Mouse (Mus musculus): ENCODE measurements around the gene Crtc3. TPM values are rescaled to one million over a fixed set of nuclear protein-coding genes. Genes with fewer than 3 reads are reported as not detected.
A peak's percentile ranks its signal among the peaks of the same experiment; 100 is the strongest.

Gene Crtc3
- polyA plus RNA-seq, 1 experiment from 2014 or later: 12.7 TPM

GRCm38 (mm10) chr7:80628708-80629183, 59.9 kb downstream of the Crtc3 start:
- Histone ChIP-seq H3K4me1 (ENCODE audit: control insufficient read depth, insufficient read depth, low read length) (no peaks in the 10 kb centered on the region), H3K4me3 (ENCODE audit: low read depth, low read length) (no peak overlapping the region), H3K36me3 (ENCODE audit: control insufficient read depth, insufficient read depth, low read length) (no peaks in the 10 kb centered on the region), H3K9me3 (replicated peaks; ENCODE audit: control insufficient read depth, low read length, poor library complexity, severe bottlenecking) (no peaks in the 10 kb centered on the region), H3K4me2 (ENCODE audit: low read length) (no peak overlapping the region), H3K27ac (ENCODE audit: low read length) (no peak overlapping the region), H3K9ac (ENCODE audit: low read depth, low read length) (no peak overlapping the region), H3K27me3 (ENCODE audit: control insufficient read depth, insufficient read depth, low read depth, low read length) (no peaks in the 10 kb centered on the region)
- 73% methylated on average over 8 of the region's 8 CpGs for WGBS
- ATAC-seq: no peak

GRCm38 (mm10) chr7:80626943-80627342, 61.7 kb downstream of the Crtc3 start:
- Histone ChIP-seq H3K27ac (ENCODE audit: low read length) (no peak overlapping the region), H3K9ac (ENCODE audit: low read depth, low read length) (no peak overlapping the region), H3K9me3 (replicated peaks; ENCODE audit: control insufficient read depth, low read length, poor library complexity, severe bottlenecking) (no peaks in the 10 kb centered on the region), H3K4me1 (ENCODE audit: control insufficient read depth, insufficient read depth, low read length) (no peaks in the 10 kb centered on the region), H3K36me3 (ENCODE audit: control insufficient read depth, insufficient read depth, low read length) (no peaks in the 10 kb centered on the region), H3K4me2 (ENCODE audit: low read length) (no peak overlapping the region), H3K4me3 (ENCODE audit: low read depth, low read length) (no peak overlapping the region), H3K27me3 (ENCODE audit: control insufficient read depth, insufficient read depth, low read depth, low read length) (no peaks in the 10 kb centered on the region)
- no peak for ATAC-seq
- 87% methylated on average over 5 of the region's 5 CpGs for WGBS

- Histone ChIP-seq H3K4me3 (ENCODE audit: low read depth, low read length) (no peak overlapping the region), H3K9me3 (replicated peaks; ENCODE audit: control insufficient read depth, low read length, poor library complexity, severe bottlenecking) (no peaks in the 10 kb centered on the region), H3K9ac (ENCODE audit: low read depth, low read length) (no peak overlapping the region), H3K27me3 (ENCODE audit: control insufficient read depth, insufficient read depth, low read depth, low read length) (no peaks in the 10 kb centered on the region), H3K36me3 (ENCODE audit: control insufficient read depth, insufficient read depth, low read length) (no peaks in the 10 kb centered on the region), H3K4me2 (ENCODE audit: low read length) (no peak overlapping the region), H3K4me1 (ENCODE audit: control insufficient read depth, insufficient read depth, low read length) (no peaks in the 10 kb centered on the region), H3K27ac (ENCODE audit: low read length) (no peak overlapping the region)
- ATAC-seq: no peak
- 88% methylated on average over 7 of the region's 7 CpGs for WGBS
Observed at GRCm38 (mm10) chr7:80625841-80626240, 62.8 kb downstream of the Crtc3 start.

GRCm38 (mm10) chr7:80623276-80623675, 65.4 kb downstream of the Crtc3 start:
- no peaks in the 10 kb centered on the region for H3K4me1 ChIP-seq (ENCODE audit: control insufficient read depth, insufficient read depth, low read length)
- H3K4me3 ChIP-seq (ENCODE audit: low read depth, low read length): no peak overlapping the region
- no peaks in the 10 kb centered on the region for H3K27me3 ChIP-seq (ENCODE audit: control insufficient read depth, insufficient read depth, low read depth, low read length)
- no peak overlapping the region for H3K27ac ChIP-seq (ENCODE audit: low read length)
- 87% methylated on average over 5 of the region's 5 CpGs for WGBS
- no peak for ATAC-seq
- H3K36me3 ChIP-seq (ENCODE audit: control insufficient read depth, insufficient read depth, low read length): no peaks in the 10 kb centered on the region
- no peaks in the 10 kb centered on the region for H3K9me3 ChIP-seq (replicated peaks; ENCODE audit: control insufficient read depth, low read length, poor library complexity, severe bottlenecking)
- H3K4me2 ChIP-seq (ENCODE audit: low read length): no peak overlapping the region
- no peak overlapping the region for H3K9ac ChIP-seq (ENCODE audit: low read depth, low read length)

GRCm38 (mm10) chr7:80616096-80616495, 72.6 kb downstream of the Crtc3 start:
- Histone ChIP-seq H3K9ac (ENCODE audit: low read depth, low read length) (no peak overlapping the region), H3K4me1 (ENCODE audit: control insufficient read depth, insufficient read depth, low read length) (no peaks in the 10 kb centered on the region), H3K9me3 (replicated peaks; ENCODE audit: control insufficient read depth, low read length, poor library complexity, severe bottlenecking) (no peaks in the 10 kb centered on the region), H3K27me3 (ENCODE audit: control insufficient read depth, insufficient read depth, low read depth, low read length) (no peaks in the 10 kb centered on the region), H3K4me2 (ENCODE audit: low read length) (no peak overlapping the region), H3K36me3 (ENCODE audit: control insufficient read depth, insufficient read depth, low read length) (no peaks in the 10 kb centered on the region), H3K27ac (ENCODE audit: low read length) (no peak overlapping the region), H3K4me3 (ENCODE audit: low read depth, low read length) (no peak overlapping the region)
- WGBS: 76% methylated on average over 9 of the region's 9 CpGs
- ATAC-seq: no peak

- no peaks in the 10 kb centered on the region for H3K27me3 ChIP-seq (ENCODE audit: control insufficient read depth, insufficient read depth, low read depth, low read length)
- H3K36me3 ChIP-seq (ENCODE audit: control insufficient read depth, insufficient read depth, low read length): no peaks in the 10 kb centered on the region
- no peak for ATAC-seq
- H3K27ac ChIP-seq (ENCODE audit: low read length): no peak overlapping the region
- H3K4me2 ChIP-seq (ENCODE audit: low read length): no peak overlapping the region
- 97% methylated on average over 3 of the region's 3 CpGs for WGBS
- no peak overlapping the region for H3K9ac ChIP-seq (ENCODE audit: low read depth, low read length)
- H3K9me3 ChIP-seq (replicated peaks; ENCODE audit: control insufficient read depth, low read length, poor library complexity, severe bottlenecking): no peaks in the 10 kb centered on the region
- no peak overlapping the region for H3K4me3 ChIP-seq (ENCODE audit: low read depth, low read length)
- no peaks in the 10 kb centered on the region for H3K4me1 ChIP-seq (ENCODE audit: control insufficient read depth, insufficient read depth, low read length)
Observed at GRCm38 (mm10) chr7:80614042-80614441, 74.6 kb downstream of the Crtc3 start.

- no peaks in the 10 kb centered on the region for H3K4me1 ChIP-seq (ENCODE audit: control insufficient read depth, insufficient read depth, low read length)
- H3K36me3 ChIP-seq (ENCODE audit: control insufficient read depth, insufficient read depth, low read length): no peaks in the 10 kb centered on the region
- no peak overlapping the region for H3K4me3 ChIP-seq (ENCODE audit: low read depth, low read length)
- no peak overlapping the region for H3K27ac ChIP-seq (ENCODE audit: low read length)
- 57% methylated on average over 11 of the region's 11 CpGs for WGBS
- H3K9me3 ChIP-seq (replicated peaks; ENCODE audit: control insufficient read depth, low read length, poor library complexity, severe bottlenecking): no peaks in the 10 kb centered on the region
- 0 out of 2 replicates have a peak overlapping the region, but pooled peaks have one; percentile 22 for H3K9ac ChIP-seq (ENCODE audit: low read depth, low read length)
- no peak for ATAC-seq
- no peaks in the 10 kb centered on the region for H3K27me3 ChIP-seq (ENCODE audit: control insufficient read depth, insufficient read depth, low read depth, low read length)
- H3K4me2 ChIP-seq (ENCODE audit: low read length): no peak overlapping the region
Observed at GRCm38 (mm10) chr7:80612191-80612787, 76.4 kb downstream of the Crtc3 start.

GRCm38 (mm10) chr7:80611646-80612045, 77.0 kb downstream of the Crtc3 start:
- no peak overlapping the region for H3K27ac ChIP-seq (ENCODE audit: low read length)
- no peak overlapping the region for H3K4me3 ChIP-seq (ENCODE audit: low read depth, low read length)
- H3K4me1 ChIP-seq (ENCODE audit: control insufficient read depth, insufficient read depth, low read length): no peaks in the 10 kb centered on the region
- no peaks in the 10 kb centered on the region for H3K9me3 ChIP-seq (replicated peaks; ENCODE audit: control insufficient read depth, low read length, poor library complexity, severe bottlenecking)
- WGBS: 82% methylated on average over 7 of the region's 7 CpGs
- H3K4me2 ChIP-seq (ENCODE audit: low read length): no peak overlapping the region
- H3K9ac ChIP-seq (ENCODE audit: low read depth, low read length): peak overlapping the region; percentile 22; the same call in 1 of the 2 replicates
- H3K27me3 ChIP-seq (ENCODE audit: control insufficient read depth, insufficient read depth, low read depth, low read length): no peaks in the 10 kb centered on the region
- no peak for ATAC-seq
- 0 out of 2 replicates have a peak, but pooled peaks cover under 1% of the 10 kb centered on the region for H3K36me3 ChIP-seq (ENCODE audit: control insufficient read depth, insufficient read depth, low read length)

- Histone ChIP-seq H3K27ac (ENCODE audit: low read length) (no peak overlapping the region), H3K4me3 (ENCODE audit: low read depth, low read length) (no peak overlapping the region), H3K27me3 (ENCODE audit: control insufficient read depth, insufficient read depth, low read depth, low read length) (no peaks in the 10 kb centered on the region), H3K36me3 (ENCODE audit: control insufficient read depth, insufficient read depth, low read length) (0 out of 2 replicates have a peak, but pooled peaks cover 3% of the 10 kb centered on the region), H3K9ac (ENCODE audit: low read depth, low read length) (no peak overlapping the region), H3K4me1 (ENCODE audit: control insufficient read depth, insufficient read depth, low read length) (no peaks in the 10 kb centered on the region), H3K4me2 (ENCODE audit: low read length) (no peak overlapping the region), H3K9me3 (replicated peaks; ENCODE audit: control insufficient read depth, low read length, poor library complexity, severe bottlenecking) (no peaks in the 10 kb centered on the region)
- 42% methylated on average over 2 of the region's 2 CpGs for WGBS
- ATAC-seq: no peak
Observed at GRCm38 (mm10) chr7:80607503-80607902, 81.2 kb downstream of the Crtc3 start.
